Mouse (Mus musculus) CD4-positive helper T cell, adult 2 months (primary cell): ENCODE data around the gene Top2a.
A peak's percentile ranks its signal among the peaks of the same experiment; 100 is the strongest.
"Not testable (repeated sequence)": the region's sequence is repeated elsewhere in the genome, so short reads cannot be mapped to it uniquely, and the experiment has no call there.

Source experiments
- DNase-seq: peaks from one replicate; pipeline ENCODE4 v3.0.0-alpha.2; 2012; ENCODE audit warnings: low read depth, missing footprints, low spot score

Gene Top2a

GRCm38 (mm10) chr11:99041051-99041729, 17.2 kb upstream of the Top2a start, which contains the start of gene Igfbp4:
Gene Igfbp4, plus strand, starts transcription at chr11:99041244.
- peak; percentile 38 for DNase-seq

GRCm38 (mm10) chr11:99040346-99040974, 16.5 kb upstream of the Top2a start:
- DNase-seq, result peak; percentile 51

GRCm38 (mm10) chr11:99039782-99040181, 15.8 kb upstream of the Top2a start:
- peak; percentile 82 for DNase-seq

GRCm38 (mm10) chr11:99036254-99036653, 12.3 kb upstream of the Top2a start:
- DNase-seq, result no peak

- DNase-seq, result no peak
Measured at GRCm38 (mm10) chr11:99035350-99035749, 11.4 kb upstream of the Top2a start.

- DNase-seq, result peak; percentile 41
Measured at GRCm38 (mm10) chr11:99026899-99027440, 3.0 kb upstream of the Top2a start.

- no peak for DNase-seq
Measured at GRCm38 (mm10) chr11:99025878-99026277, 1.9 kb upstream of the Top2a start.

- DNase-seq, result no peak
Measured at GRCm38 (mm10) chr11:99024468-99025134, 612 bp upstream of the Top2a start.

- no peak for DNase-seq
Measured at GRCm38 (mm10) chr11:99023094-99023493, 895 bp downstream of the Top2a start.

- no peak for DNase-seq
Measured at GRCm38 (mm10) chr11:99022384-99022933, 1.5 kb downstream of the Top2a start.

GRCm38 (mm10) chr11:99019844-99020243, 4.1 kb downstream of the Top2a start:
- DNase-seq, result no peak

- no peak for DNase-seq
Measured at GRCm38 (mm10) chr11:99013856-99014255, 10.1 kb downstream of the Top2a start.

GRCm38 (mm10) chr11:99010706-99011105, 13.3 kb downstream of the Top2a start:
- no peak for DNase-seq

GRCm38 (mm10) chr11:99010124-99010523, 13.9 kb downstream of the Top2a start:
- peak; percentile 48 for DNase-seq

GRCm38 (mm10) chr11:99006788-99007187, 17.2 kb downstream of the Top2a start:
- no peak for DNase-seq

GRCm38 (mm10) chr11:98999243-98999642, 24.7 kb downstream of the Top2a start:
- no peak for DNase-seq

GRCm38 (mm10) chr11:98998776-98999175, 25.2 kb downstream of the Top2a start:
- DNase-seq, result no peak

GRCm38 (mm10) chr11:98997659-98998058, 26.3 kb downstream of the Top2a start:
- no peak for DNase-seq

- no peak for DNase-seq
Measured at GRCm38 (mm10) chr11:98995987-98996386, 28.0 kb downstream of the Top2a start.

GRCm38 (mm10) chr11:98990866-98991265, 33.1 kb downstream of the Top2a start:
- peak; percentile 40 for DNase-seq

GRCm38 (mm10) chr11:98988260-98988659, 35.7 kb downstream of the Top2a start:
- not testable (repeated sequence) for DNase-seq

- DNase-seq, result no peak
Measured at GRCm38 (mm10) chr11:98985542-98985941, 38.4 kb downstream of the Top2a start.
